Mouse (Mus musculus) kidney, postnatal 0 days (tissue): ENCODE results near the gene Gk5. TPM values are rescaled to one million over a fixed set of nuclear protein-coding genes. Genes with fewer than 3 reads are reported as not detected.
A peak's percentile ranks its signal among the peaks of the same experiment; 100 is the strongest.

Source experiments
- ATAC-seq: fragments of 200-750 bp; cut with Nextera tagmentation; replicated peaks from 2 replicates; pipeline ENCODE4 v1.8.0; 2017; ENCODE audit warnings: low read depth, moderate number of reproducible peaks, moderate TSS enrichment, moderate library complexity; ENCODE audit not compliant: low FRiP score
- DNase-seq: peaks from one replicate; pipeline ENCODE4 v3.0.0-alpha.2; 2016; ENCODE audit warnings: low spot score
- H3K27ac ChIP-seq: fragments of 300-500 bp; sonication (generic); 2 replicates; pipeline ENCODE4 v1.5.1; 2014; ENCODE audit warnings: mild to moderate bottlenecking
- H3K27me3 ChIP-seq: fragments of 300-500 bp; sonication (generic); 2 replicates; pipeline ENCODE4 v1.6.1; 2014; ENCODE audit warnings: low read length, mixed read lengths; ENCODE audit not compliant: insufficient read depth
- H3K36me3 ChIP-seq: fragments of 300-500 bp; sonication (generic); 2 replicates; pipeline ENCODE4 v1.6.1; 2014; ENCODE audit warnings: low read length, mixed read lengths; ENCODE audit not compliant: insufficient read depth
- H3K4me1 ChIP-seq: fragments of 300-500 bp; sonication (generic); replicated peaks from 2 replicates; pipeline ENCODE4 v1.6.1; 2014; ENCODE audit warnings: antibody characterized with exemption, low read length, mixed read lengths; ENCODE audit not compliant: insufficient read depth
- H3K4me2 ChIP-seq: fragments of 300-500 bp; sonication (generic); 2 replicates; pipeline ENCODE4 v1.6.1; 2014; ENCODE audit warnings: mild to moderate bottlenecking, low read length, moderate library complexity, mixed read lengths
- H3K4me3 ChIP-seq: fragments of 300-500 bp; sonication (generic); replicated peaks from 2 replicates; pipeline ENCODE4 v1.5.1; 2014; ENCODE audit warnings: low read depth, low read length
- H3K9ac ChIP-seq: fragments of 300-500 bp; sonication (generic); 2 replicates; pipeline ENCODE4 v1.6.1; 2014; ENCODE audit warnings: low read depth, low read length
- H3K9me3 ChIP-seq: fragments of 300-500 bp; sonication (generic); replicated peaks from 2 replicates; pipeline ENCODE4 v1.6.1; 2016; ENCODE audit warnings: low read length, inconsistent platforms, mixed read lengths
- CTCF ChIP-seq: IDR thresholded peaks from 2 replicates; pipeline ENCODE4 v1.5.1; 2016; ENCODE audit warnings: antibody characterized with exemption, low read depth, mild to moderate bottlenecking, moderate library complexity
- WGBS: fragments of 180-500 bp; shearing (Covaris S2); extraction: QIAGEN DNeasy Blood & Tissue Kit; methylation state at CpG from one replicate; pipeline ENCODE4 v1.1.7; 2014; 5-methylcytosine and 5-hydroxymethylcytosine counted together
- polyA plus RNA-seq: library from polyadenylated mRNA; unstranded; fragments of >200 nt; fragmentation: Nextera tagmentation; extraction: Ambion mirVana; gene quantifications from 2 replicates; pipeline ENCODE4 v1.2.1, GENCODE M21; 2015

Gene Gk5
- polyA plus RNA-seq, 1 experiment from 2014 or later = 5.4 TPM

GRCm38 (mm10) chr9:96127972-96128371, 8.8 kb downstream of the Gk5 start:
- Histone ChIP-seq H3K36me3 (no peaks in the 10 kb centered on the region), H3K27ac (no peak overlapping the region), H3K9me3 (no peaks in the 10 kb centered on the region), H3K4me3 (no peak overlapping the region), H3K4me2 (no peak overlapping the region), H3K9ac (no peak overlapping the region), H3K4me1 (no peaks in the 10 kb centered on the region), H3K27me3 (no peaks in the 10 kb centered on the region)
- ATAC-seq (no peak), DNase-seq (no peak)
- 62% methylated on average over 5 of the region's 5 CpGs for WGBS
- TF ChIP-seq CTCF = peak; percentile 32; the same call in 1 of the 2 replicates

- 67% methylated on average over 4 of the region's 4 CpGs for WGBS
- ATAC-seq = no peak
Observed at GRCm38 (mm10) chr9:96132956-96133603, 13.9 kb downstream of the Gk5 start.

GRCm38 (mm10) chr9:96134470-96134869, 15.3 kb downstream of the Gk5 start:
- Histone ChIP-seq H3K4me1 (no peaks in the 10 kb centered on the region), H3K9me3 (no peaks in the 10 kb centered on the region), H3K4me2 (no peak overlapping the region), H3K27ac (no peak overlapping the region), H3K36me3 (no peaks in the 10 kb centered on the region), H3K27me3 (no peaks in the 10 kb centered on the region), H3K4me3 (no peak overlapping the region), H3K9ac (no peak overlapping the region)
- WGBS = 80% methylated on average over 7 of the region's 7 CpGs
- ATAC-seq (no peak), DNase-seq (no peak)
- TF ChIP-seq CTCF = no peak

More at GRCm38 (mm10) chr9:96132956-96133603, 13.9 kb downstream of the Gk5 start:
- no peaks in the 10 kb centered on the region for H3K4me1 ChIP-seq
- no peak overlapping the region for H3K4me3 ChIP-seq
- no peaks in the 10 kb centered on the region for H3K36me3 ChIP-seq
- H3K9ac ChIP-seq = no peak overlapping the region
- H3K4me2 ChIP-seq = no peak overlapping the region
- H3K27me3 ChIP-seq = no peaks in the 10 kb centered on the region
- TF ChIP-seq CTCF = no peak
- no peak for DNase-seq
- H3K27ac ChIP-seq = no peak overlapping the region
- no peaks in the 10 kb centered on the region for H3K9me3 ChIP-seq

DNA sequence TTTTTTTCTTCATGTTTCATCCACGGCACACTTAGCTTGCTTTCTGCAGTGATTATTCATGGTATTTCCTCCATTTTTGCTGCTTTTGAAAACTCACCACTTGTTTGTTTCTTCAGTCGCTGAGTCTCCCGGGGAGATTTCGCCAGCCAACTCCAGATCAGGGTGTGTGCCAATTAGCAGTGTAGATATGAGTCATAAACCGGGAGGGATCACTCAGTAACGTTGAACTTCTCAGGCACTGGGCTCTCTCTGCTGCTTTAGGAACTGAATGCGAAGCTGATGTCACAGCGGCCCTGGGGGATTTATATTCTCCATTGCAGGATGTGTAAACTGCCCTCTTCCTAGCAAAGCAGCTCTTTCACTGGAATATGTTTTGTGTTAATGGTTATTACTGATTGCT, 15.8 kb downstream of the Gk5 start:
- TF ChIP-seq CTCF = no peak
- WGBS = 61% methylated on average over 8 of the region's 8 CpGs
- ATAC-seq (no peak), DNase-seq (no peak)
- Histone ChIP-seq H3K36me3 (no peaks in the 10 kb centered on the region), H3K27ac (no peak overlapping the region), H3K4me1 (no peaks in the 10 kb centered on the region), H3K9ac (no peak overlapping the region), H3K9me3 (no peaks in the 10 kb centered on the region), H3K4me3 (no peak overlapping the region), H3K4me2 (no peak overlapping the region), H3K27me3 (no peaks in the 10 kb centered on the region)

GRCm38 (mm10) chr9:96135461-96135860, 16.3 kb downstream of the Gk5 start:
- TF ChIP-seq CTCF = no peak

GRCm38 (mm10) chr9:96138958-96139357, 19.8 kb downstream of the Gk5 start:
- ATAC-seq = no peak
- Histone ChIP-seq H3K36me3 (no peaks in the 10 kb centered on the region), H3K4me3 (no peak overlapping the region), H3K9ac (no peak overlapping the region), H3K27ac (no peak overlapping the region), H3K4me1 (no peaks in the 10 kb centered on the region), H3K4me2 (no peak overlapping the region), H3K27me3 (no peaks in the 10 kb centered on the region), H3K9me3 (no peaks in the 10 kb centered on the region)
- DNase-seq = no peak
- TF ChIP-seq CTCF = no peak
- 87% methylated on average over 9 of the region's 9 CpGs for WGBS

More at GRCm38 (mm10) chr9:96135461-96135860, 16.3 kb downstream of the Gk5 start:
- Histone ChIP-seq H3K4me2 (no peak overlapping the region), H3K9me3 (no peaks in the 10 kb centered on the region), H3K4me3 (no peak overlapping the region), H3K27ac (no peak overlapping the region), H3K9ac (no peak overlapping the region), H3K36me3 (no peaks in the 10 kb centered on the region), H3K4me1 (no peaks in the 10 kb centered on the region), H3K27me3 (no peaks in the 10 kb centered on the region)
- no peak for ATAC-seq
- WGBS = 83% methylated on average over 7 of the region's 7 CpGs
- DNase-seq = no peak

DNA sequence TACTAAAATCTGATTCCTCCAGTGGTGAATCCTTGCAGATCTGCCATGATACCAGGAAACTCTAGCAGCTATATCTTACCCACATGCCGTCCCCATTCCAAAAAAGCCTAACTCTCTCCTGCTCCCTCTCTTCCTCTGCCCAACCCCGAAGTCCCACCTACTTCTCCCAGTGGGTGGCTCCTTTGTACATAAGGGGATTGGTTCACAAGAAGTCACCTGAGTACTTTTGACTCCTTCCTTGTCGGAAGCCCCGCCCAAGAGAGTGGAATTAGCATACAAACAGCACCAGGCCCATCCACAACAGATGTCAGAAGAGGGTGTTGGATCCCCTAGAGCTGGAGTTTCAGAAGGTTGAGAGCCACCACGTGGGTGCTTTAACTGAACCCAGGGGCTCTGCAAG, 20.7 kb downstream of the Gk5 start:
- Histone ChIP-seq H3K27me3 (no peaks in the 10 kb centered on the region), H3K9me3 (no peaks in the 10 kb centered on the region), H3K4me3 (no peak overlapping the region), H3K9ac (no peak overlapping the region), H3K4me2 (no peak overlapping the region), H3K36me3 (no peaks in the 10 kb centered on the region), H3K4me1 (no peaks in the 10 kb centered on the region), H3K27ac (no peak overlapping the region)
- 56% methylated on average over 5 of the region's 5 CpGs for WGBS
- no peak for ATAC-seq
- no peak for TF ChIP-seq CTCF
- no peak for DNase-seq
